Mouse (Mus musculus): Measurements from ENCODE around the gene Cables2. TPM values are rescaled to one million over a fixed set of nuclear protein-coding genes. Genes with fewer than 3 reads are reported as not detected.

Gene Cables2
- polyA plus RNA-seq, 1 experiment from 2014 or later: 14.5 TPM

DNA sequence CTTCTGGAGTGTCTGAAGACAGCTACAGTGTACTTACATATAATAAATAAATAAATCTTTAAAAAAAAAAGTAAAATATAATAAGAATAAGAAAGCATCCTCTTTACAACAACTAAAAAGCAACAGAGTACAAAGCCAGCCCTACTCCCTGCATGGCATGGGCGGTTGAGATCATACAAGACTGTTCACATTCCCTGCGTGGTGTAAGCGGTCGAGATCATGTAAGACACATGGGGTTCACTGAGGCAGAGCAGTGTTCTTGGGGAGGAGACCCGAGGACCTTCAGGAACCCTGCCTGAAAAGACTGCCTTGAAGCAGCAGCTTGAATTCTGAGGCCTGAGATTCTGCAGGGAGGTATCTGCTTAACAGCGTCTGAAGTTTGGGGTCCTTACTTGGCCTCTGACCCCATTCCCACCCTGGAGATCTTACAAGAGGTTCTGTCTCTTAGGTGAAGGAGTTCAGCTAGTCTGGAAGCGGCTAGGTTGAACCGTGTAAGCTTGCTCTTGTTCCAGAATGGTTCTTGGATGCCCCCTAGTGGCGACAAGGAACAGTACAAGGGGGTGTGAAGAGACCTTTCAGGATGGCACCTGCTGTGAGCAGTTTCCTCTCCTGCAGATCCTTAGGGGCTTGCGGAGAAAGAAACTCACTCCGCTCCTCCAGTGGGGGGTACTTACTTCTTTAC is 22.2 kb downstream of the Cables2 start:
- peak; percentile 83 for ATAC-seq (ENCODE audit: insufficient read depth, low FRiP score, low read depth)
- Histone ChIP-seq H3K4me3 (replicated peaks) (no peak overlapping the region), H3K4me1 (peaks cover 7% of the 10 kb centered on the region; the same call in 1 of the 2 replicates), H3K36me3 (no peaks in the 10 kb centered on the region), H3K9ac (no peak overlapping the region), H3K27me3 (replicated peaks) (no peaks in the 10 kb centered on the region), H3K4me2 (no peak overlapping the region), H3K27ac (no peak overlapping the region), H3K9me3 (no peaks in the 10 kb centered on the region)
- 31% methylated on average over 11 of the region's 11 CpGs for WGBS

DNA sequence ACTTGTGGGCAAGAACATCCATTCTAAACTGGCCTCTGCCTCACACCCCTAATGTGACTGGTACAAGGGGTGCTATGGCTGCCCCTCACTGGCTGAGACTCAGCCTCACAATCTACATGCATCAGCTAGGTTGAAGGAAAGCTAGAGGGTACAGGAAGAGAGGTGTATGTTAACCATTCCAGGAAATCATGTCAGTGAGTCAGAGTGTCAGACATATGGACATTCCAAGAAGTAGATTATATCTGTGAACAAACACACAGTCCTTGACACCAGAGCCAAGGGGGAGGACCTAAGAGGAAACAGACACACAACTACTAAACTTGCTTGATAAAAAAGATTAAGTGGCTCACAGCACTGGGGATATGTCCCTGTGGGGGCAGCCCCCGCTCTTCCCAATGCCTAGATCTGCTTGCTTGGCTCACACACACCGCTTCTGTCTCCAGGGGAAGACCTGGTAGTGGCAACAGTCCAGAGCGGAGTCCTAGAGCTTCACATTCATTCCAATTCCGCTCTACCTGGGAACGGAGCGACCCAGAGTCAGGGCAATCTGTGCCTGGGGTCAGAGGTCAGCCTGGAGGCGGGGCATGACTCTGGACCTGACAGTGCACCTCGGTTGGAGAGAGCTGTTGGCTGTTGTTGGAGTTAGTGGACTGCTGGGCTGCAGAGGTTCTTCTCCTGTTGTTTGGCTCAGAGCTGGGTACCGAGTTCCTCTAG is 24.2 kb downstream of the Cables2 start:
- Histone ChIP-seq H3K27me3 (replicated peaks) (no peaks in the 10 kb centered on the region), H3K4me1 (peaks cover 6% of the 10 kb centered on the region; the same call in 1 of the 2 replicates), H3K4me2 (no peak overlapping the region), H3K9ac (no peak overlapping the region), H3K36me3 (no peaks in the 10 kb centered on the region), H3K4me3 (replicated peaks) (no peak overlapping the region), H3K9me3 (no peaks in the 10 kb centered on the region), H3K27ac (no peak overlapping the region)
- ATAC-seq (ENCODE audit: insufficient read depth, low FRiP score, low read depth): peak; percentile 17; the same call in 1 of the 2 replicates
- 63% methylated on average over 9 of the region's 9 CpGs for WGBS

DNA sequence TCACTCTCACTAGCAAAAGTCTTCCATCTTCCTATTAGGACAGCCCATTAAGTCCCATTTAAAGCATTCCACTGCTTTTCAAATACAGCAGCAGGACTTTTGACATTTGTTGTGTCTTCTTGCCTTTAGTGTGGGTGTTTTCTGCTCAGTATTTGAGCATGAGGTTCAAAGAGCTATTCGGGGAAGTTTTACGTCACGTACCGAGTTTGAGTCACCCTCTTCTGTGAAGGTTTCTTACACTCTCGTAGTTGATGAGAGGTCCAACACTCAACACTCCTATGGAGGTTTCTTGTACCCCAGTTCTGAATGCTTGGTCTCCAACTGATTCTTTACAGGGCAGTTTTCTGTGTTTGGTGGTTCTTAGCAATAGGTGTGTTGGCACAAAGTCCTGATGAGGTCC is 25.4 kb downstream of the Cables2 start:
- H3K36me3 ChIP-seq: no peaks in the 10 kb centered on the region
- no peak overlapping the region for H3K27ac ChIP-seq
- no peaks in the 10 kb centered on the region for H3K9me3 ChIP-seq
- 84% methylated on average over 5 of the region's 5 CpGs for WGBS
- no peaks in the 10 kb centered on the region for H3K27me3 ChIP-seq (replicated peaks)
- no peak overlapping the region for H3K9ac ChIP-seq
- no peak for ATAC-seq (ENCODE audit: insufficient read depth, low FRiP score, low read depth)
- H3K4me3 ChIP-seq (replicated peaks): no peak overlapping the region
- no peak overlapping the region for H3K4me2 ChIP-seq
- peaks cover 6% of the 10 kb centered on the region; the same call in 1 of the 2 replicates for H3K4me1 ChIP-seq

DNA sequence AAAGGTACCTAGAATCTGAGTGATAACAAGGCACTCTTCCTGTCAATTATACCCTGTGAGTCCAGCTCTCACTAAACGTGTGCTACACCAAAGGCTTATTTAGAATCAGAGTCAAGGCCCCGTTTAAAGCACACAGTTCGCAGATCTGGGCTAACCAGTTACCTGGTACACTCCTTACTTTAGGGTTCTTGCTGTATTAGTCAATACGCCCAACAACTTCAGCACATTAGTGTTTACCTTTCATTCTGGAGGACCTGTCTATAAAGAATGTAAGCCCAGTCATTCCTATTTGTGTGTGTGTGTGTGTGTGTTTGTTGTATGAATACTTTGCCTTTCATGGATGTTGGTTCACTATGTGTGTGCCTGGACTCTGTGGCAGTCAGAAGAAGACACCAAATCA is 30.2 kb downstream of the Cables2 start:
- H3K27ac ChIP-seq: no peak overlapping the region
- WGBS: 72% methylated on average over 4 of the region's 4 CpGs
- no peak for ATAC-seq (ENCODE audit: insufficient read depth, low FRiP score, low read depth)

DNA sequence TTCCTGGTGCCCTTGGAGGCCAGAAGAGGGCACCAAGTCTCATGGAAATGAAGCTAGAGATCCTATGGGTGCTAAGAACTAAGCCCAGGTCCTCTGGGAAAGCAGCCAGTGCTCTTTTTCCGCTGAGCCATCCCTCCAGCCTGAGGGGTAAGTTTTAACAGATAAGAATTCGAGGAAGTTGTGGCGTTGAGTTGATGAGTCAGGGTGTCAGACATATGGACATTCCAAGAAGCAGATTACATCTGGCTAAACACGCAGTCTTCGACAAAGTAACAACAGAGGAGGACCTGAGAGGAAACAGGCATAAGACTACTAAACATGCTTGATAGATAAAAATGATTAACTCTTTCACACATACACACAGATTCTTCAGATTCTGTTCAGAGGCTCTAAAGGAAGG is 34.7 kb downstream of the Cables2 start:
- ATAC-seq (ENCODE audit: insufficient read depth, low FRiP score, low read depth): no peak
- 62% methylated on average over 5 of the region's 5 CpGs for WGBS
- no peak overlapping the region for H3K27ac ChIP-seq
- H3K27me3 ChIP-seq (replicated peaks): no peaks in the 10 kb centered on the region
- no peak overlapping the region for H3K4me3 ChIP-seq (replicated peaks)
- H3K4me1 ChIP-seq: peaks cover 25% of the 10 kb centered on the region
- no peak overlapping the region for H3K9ac ChIP-seq
- H3K36me3 ChIP-seq: no peaks in the 10 kb centered on the region
- H3K4me2 ChIP-seq: no peak overlapping the region
- no peaks in the 10 kb centered on the region for H3K9me3 ChIP-seq

More for the DNA sequence above, 30.2 kb downstream of the Cables2 start:
- H3K4me3 ChIP-seq (replicated peaks): no peak overlapping the region
- H3K4me2 ChIP-seq: no peak overlapping the region
- no peaks in the 10 kb centered on the region for H3K36me3 ChIP-seq
- no peaks in the 10 kb centered on the region for H3K27me3 ChIP-seq (replicated peaks)
- H3K9ac ChIP-seq: no peak overlapping the region
- no peaks in the 10 kb centered on the region for H3K9me3 ChIP-seq
- H3K4me1 ChIP-seq: no peaks in the 10 kb centered on the region

DNA sequence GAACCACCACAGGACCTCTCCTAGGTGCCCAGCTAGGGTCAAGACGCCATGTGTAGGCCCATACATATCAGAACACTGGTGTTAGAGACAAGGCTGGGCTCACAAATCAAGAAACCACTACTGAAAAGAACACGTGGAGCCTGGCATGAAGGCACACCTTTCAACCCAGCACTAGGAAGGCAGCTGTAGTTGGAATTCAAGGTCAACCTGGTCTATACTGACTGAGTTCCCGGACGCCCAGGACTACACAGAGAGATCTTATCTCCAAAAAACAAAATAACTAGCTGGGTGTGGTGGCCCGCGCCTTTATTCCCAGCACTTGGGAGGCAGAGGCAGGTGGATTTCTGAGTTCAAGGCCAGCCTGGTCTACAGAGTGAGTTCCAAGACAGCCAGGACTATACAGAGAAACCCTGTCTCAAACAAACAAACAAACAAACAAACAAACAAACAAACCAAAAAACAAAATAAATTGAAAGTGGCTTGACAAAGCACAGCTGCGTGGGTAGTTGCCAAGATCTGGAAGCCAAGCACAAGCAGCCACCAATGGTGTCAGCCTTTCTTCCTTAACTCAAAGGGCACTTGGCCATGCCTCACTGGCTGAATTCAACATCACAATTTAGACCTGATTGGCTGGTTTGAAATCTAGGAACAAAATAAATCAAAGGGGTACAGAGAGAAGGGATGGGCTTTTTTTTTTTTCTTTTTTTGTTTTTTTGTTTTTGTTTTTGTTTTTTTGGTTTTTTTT is 35.5 kb downstream of the Cables2 start:
- Histone ChIP-seq H3K9ac (no peak overlapping the region), H3K27me3 (replicated peaks) (no peaks in the 10 kb centered on the region), H3K4me1 (peaks cover 25% of the 10 kb centered on the region), H3K4me2 (no peak overlapping the region), H3K9me3 (no peaks in the 10 kb centered on the region), H3K27ac (peak overlapping the region; percentile 21; the same call in 1 of the 2 replicates), H3K4me3 (replicated peaks) (no peak overlapping the region), H3K36me3 (no peaks in the 10 kb centered on the region)
- WGBS: 88% methylated on average over 7 of the region's 7 CpGs
- ATAC-seq (ENCODE audit: insufficient read depth, low FRiP score, low read depth): no peak

DNA sequence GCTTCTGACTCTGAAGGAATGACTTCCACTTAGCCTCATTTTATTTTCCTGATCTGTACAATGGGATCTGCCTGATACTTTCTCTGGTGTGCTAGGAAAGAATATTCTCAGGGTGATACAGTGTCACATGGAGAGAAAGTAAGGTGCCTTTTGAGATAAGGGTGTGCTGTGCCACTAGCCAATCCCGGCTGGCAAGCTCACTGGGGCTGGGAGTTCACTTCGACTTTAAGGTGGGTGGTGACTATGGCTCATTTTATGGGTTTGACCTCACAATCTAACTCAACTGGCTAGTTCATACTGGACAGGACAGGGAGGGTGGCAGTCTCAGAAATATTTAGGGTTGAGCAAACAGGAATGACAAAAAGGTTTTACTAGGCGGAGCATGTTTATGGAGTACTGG is 36.4 kb downstream of the Cables2 start:
- 72% methylated on average over 3 of the region's 3 CpGs for WGBS
- H3K9me3 ChIP-seq: no peaks in the 10 kb centered on the region
- H3K27me3 ChIP-seq (replicated peaks): no peaks in the 10 kb centered on the region
- no peaks in the 10 kb centered on the region for H3K36me3 ChIP-seq
- H3K27ac ChIP-seq: peak overlapping the region; percentile 21; the same call in 1 of the 2 replicates
- H3K9ac ChIP-seq: no peak overlapping the region
- H3K4me1 ChIP-seq: peaks cover 25% of the 10 kb centered on the region
- no peak overlapping the region for H3K4me3 ChIP-seq (replicated peaks)
- peak; percentile 61 for ATAC-seq (ENCODE audit: insufficient read depth, low FRiP score, low read depth)
- no peak overlapping the region for H3K4me2 ChIP-seq

DNA sequence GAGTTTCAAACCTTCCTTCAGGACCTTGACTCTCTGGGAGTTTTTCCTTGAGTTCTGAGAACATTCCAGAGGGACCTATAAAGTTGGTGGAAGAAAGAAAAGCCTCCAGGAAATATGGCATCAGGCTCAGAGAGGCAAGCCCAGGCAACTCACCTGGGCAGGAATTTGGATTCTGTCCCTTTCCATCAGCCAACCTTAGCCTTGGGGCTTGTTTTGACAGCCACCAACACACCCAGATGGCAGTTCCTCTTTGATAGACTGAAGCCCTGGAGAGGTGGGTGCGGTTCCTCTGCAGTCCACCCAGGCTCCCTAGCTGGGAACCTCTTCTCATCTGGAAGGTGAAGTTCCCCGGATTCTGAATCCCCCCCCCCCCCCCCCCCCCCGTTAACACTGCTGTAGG is 36.8 kb downstream of the Cables2 start:
- Histone ChIP-seq H3K27me3 (replicated peaks) (no peaks in the 10 kb centered on the region), H3K27ac (peak overlapping the region; percentile 89), H3K4me2 (no peak overlapping the region), H3K4me3 (replicated peaks) (no peak overlapping the region), H3K4me1 (peaks cover 25% of the 10 kb centered on the region), H3K9ac (no peak overlapping the region), H3K9me3 (no peaks in the 10 kb centered on the region), H3K36me3 (no peaks in the 10 kb centered on the region)
- no peak for ATAC-seq (ENCODE audit: insufficient read depth, low FRiP score, low read depth)
- 47% methylated on average over 2 of the region's 3 CpGs for WGBS

DNA sequence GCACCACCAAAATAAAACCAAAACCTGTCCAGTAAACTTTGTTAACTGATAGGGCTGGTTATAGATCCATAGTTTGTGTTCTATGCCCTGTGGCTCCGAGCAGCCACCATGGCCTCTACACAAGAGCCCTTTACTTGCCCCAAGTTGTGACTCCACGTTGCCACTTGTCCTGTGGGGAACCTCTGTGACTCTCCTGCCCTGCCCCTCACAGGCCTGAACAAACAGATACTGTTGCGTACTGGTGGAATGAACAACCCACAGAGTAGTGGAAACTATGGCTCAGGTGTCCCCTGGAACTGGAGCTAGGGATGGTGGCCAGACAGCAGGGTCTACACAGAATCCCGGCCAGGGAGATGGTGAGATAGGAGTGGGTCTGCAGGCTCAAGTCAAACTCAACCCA is 37.5 kb downstream of the Cables2 start:
- no peak overlapping the region for H3K4me3 ChIP-seq (replicated peaks)
- no peaks in the 10 kb centered on the region for H3K9me3 ChIP-seq
- 77% methylated on average over 4 of the region's 4 CpGs for WGBS
- no peaks in the 10 kb centered on the region for H3K27me3 ChIP-seq (replicated peaks)
- no peak overlapping the region for H3K4me2 ChIP-seq
- no peak overlapping the region for H3K9ac ChIP-seq
- no peak for ATAC-seq (ENCODE audit: insufficient read depth, low FRiP score, low read depth)
- peaks cover 25% of the 10 kb centered on the region for H3K4me1 ChIP-seq
- H3K36me3 ChIP-seq: no peaks in the 10 kb centered on the region
- peak overlapping the region; percentile 89 for H3K27ac ChIP-seq

DNA sequence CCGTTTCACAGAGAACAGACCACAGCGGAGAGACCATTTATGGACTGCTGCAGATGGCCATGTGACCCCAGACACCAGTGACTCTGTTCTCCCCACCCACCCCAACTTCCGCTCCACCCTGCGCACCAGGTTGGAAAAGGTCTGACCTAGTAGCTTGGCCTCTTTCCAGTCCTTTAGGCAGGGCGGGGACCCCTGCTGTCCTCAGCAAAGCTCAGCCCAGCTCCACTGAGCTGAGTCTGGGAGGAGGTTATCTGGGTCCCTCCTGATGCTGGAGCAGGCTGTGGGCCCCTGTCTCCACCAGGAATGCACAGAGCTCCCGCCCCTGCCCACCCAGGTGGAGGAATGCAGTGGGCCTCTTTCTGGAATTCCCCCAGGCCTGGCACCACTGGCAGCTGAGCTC is 38.3 kb downstream of the Cables2 start:
- WGBS: 48% methylated on average over 6 of the region's 6 CpGs
- Histone ChIP-seq H3K4me1 (peaks cover 28% of the 10 kb centered on the region), H3K27me3 (replicated peaks) (no peaks in the 10 kb centered on the region), H3K9me3 (no peaks in the 10 kb centered on the region), H3K27ac (peak overlapping the region; percentile 89), H3K9ac (no peak overlapping the region), H3K4me2 (peak overlapping the region; percentile 23), H3K4me3 (replicated peaks) (no peak overlapping the region), H3K36me3 (no peaks in the 10 kb centered on the region)
- peak; percentile 54 for ATAC-seq (ENCODE audit: insufficient read depth, low FRiP score, low read depth)

DNA sequence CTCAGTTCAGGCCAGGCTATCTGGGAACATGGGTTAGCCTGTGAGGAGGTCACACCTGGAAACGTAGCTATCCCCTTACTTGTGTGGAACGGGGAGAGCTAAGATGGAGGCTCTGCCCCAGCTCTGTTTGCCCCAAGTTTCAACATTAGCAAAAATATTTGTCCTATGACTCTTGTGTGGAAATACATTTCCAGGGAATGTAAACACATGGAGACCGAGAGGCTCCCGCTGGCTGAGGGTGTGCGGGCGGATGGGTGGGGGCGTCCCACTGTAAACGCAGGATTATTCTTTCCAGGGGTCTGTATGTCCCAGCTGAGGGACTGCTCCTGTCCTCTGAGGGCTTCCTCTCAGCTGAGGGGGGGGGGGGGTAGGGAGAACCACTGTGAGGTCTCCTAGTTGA is 38.9 kb downstream of the Cables2 start:
- no peaks in the 10 kb centered on the region for H3K9me3 ChIP-seq
- H3K4me1 ChIP-seq: peaks cover 28% of the 10 kb centered on the region
- H3K4me2 ChIP-seq: no peak overlapping the region
- WGBS: 37% methylated on average over 8 of the region's 8 CpGs
- no peak overlapping the region for H3K9ac ChIP-seq
- peak; percentile 12; the same call in 1 of the 2 replicates for ATAC-seq (ENCODE audit: insufficient read depth, low FRiP score, low read depth)
- H3K4me3 ChIP-seq (replicated peaks): no peak overlapping the region
- H3K27me3 ChIP-seq (replicated peaks): no peaks in the 10 kb centered on the region
- H3K27ac ChIP-seq: peak overlapping the region; percentile 89
- H3K36me3 ChIP-seq: no peaks in the 10 kb centered on the region
